Mouse (Mus musculus) megakaryocyte, embryonic 14.5 days (primary cell): ENCODE data around the gene Fads1.

Experiments
- FLI1 ChIP-seq: IDR thresholded peaks from 2 replicates; pipeline ENCODE4 v1.6.1; 2012; ENCODE audit warnings: low read length, inconsistent platforms, mixed read lengths
- GATA1 ChIP-seq: IDR thresholded peaks from 3 replicates; pipeline ENCODE4 v1.6.1; 2012; ENCODE audit warnings: mixed read lengths, low read length, inconsistent platforms, borderline replicate concordance

DNA sequence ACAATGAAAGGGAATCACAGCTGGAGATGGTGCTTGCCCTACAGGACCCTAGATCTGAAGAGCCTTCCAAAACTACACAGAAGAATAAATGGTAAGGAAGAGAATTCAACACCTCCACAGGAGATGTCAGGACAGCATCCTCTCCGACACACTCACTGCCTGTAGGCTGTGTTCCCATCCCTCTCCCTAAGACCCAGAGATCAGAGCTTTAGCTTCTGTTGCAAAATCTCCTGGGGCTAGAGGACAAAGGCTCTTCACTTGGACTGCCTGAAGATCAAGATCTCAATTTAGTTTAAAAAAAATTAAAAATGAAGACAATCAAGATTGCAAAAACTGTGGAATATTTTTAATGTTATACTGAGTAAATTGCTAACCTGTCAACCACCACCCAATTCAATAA, 6.2 kb upstream of the Fads1 start:
- no peak for TF ChIP-seq FLI1
- TF ChIP-seq GATA1: no peak
